Mouse (Mus musculus) G1E (cell line): ENCODE results near the gene Xylt1.

Source experiments
- CTCF ChIP-seq: IDR thresholded peaks from 2 replicates; pipeline ENCODE4 v1.5.1; 2012; ENCODE audit warnings: low read depth, low read length, inconsistent platforms, mixed read lengths
- GATA1 ChIP-seq: IDR thresholded peaks from 2 replicates; pipeline ENCODE4 v1.6.1; 2012; ENCODE audit warnings: borderline replicate concordance, low read length, inconsistent platforms, mixed read lengths
- GATA2 ChIP-seq: IDR thresholded peaks from 2 replicates; pipeline ENCODE4 v1.6.1; 2012; ENCODE audit warnings: low read depth, low read length, inconsistent platforms, borderline replicate concordance
- POLR2AphosphoS5 ChIP-seq: IDR thresholded peaks from 2 replicates; pipeline ENCODE4 v1.6.1; 2012; ENCODE audit warnings: low read depth, low read length, inconsistent platforms; ENCODE audit not compliant: insufficient replicate concordance
- TAL1 ChIP-seq: conservative IDR thresholded peaks from 2 replicates; pipeline ENCODE4 v1.6.1; 2012; ENCODE audit warnings: low read depth, low read length, inconsistent platforms, mixed read lengths

DNA sequence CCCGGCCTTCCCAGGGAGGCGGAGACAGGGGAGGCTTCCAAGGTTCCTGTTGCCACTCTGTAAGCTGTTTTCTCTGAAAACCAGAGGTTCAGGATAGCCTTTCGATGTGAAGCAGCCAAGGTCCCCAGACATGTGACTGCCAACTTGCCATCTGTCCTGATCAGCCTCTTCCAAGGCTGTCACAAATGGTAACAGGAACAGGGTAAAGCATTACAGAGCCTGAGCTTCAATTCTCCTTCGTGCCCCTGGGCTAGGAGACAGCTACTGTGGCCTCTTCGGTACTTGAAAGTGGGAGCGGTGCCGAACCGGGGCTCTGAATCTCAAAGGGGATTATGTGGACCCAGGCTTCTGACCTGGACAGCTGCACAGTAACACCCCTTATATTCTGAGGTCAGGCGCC, 287.4 kb downstream of the Xylt1 start:
- no peak for TF ChIP-seq CTCF
- no peak for TF ChIP-seq TAL1
- no peak for TF ChIP-seq GATA1
- TF ChIP-seq POLR2AphosphoS5 = no peak
- TF ChIP-seq GATA2 = no peak
